Mouse (Mus musculus) liver, embryonic 13.5 days (tissue): ENCODE data around the gene Laptm5. TPM values are rescaled to one million over a fixed set of nuclear protein-coding genes. Genes with fewer than 3 reads are reported as not detected.
A peak's percentile ranks its signal among the peaks of the same experiment; 100 is the strongest.

Experiments
- ATAC-seq: fragments of 200-750 bp; cut with Nextera tagmentation; 2 replicates; pipeline ENCODE4 v1.8.0; 2017; ENCODE audit warnings: low read depth, mild to moderate bottlenecking, moderate number of reproducible peaks, moderate library complexity
- DNase-seq: peaks from one replicate; pipeline ENCODE4 v3.0.0; 2022
- H3K27ac ChIP-seq: fragments of 300-500 bp; sonication (generic); 2 replicates; pipeline ENCODE4 v1.5.1; 2015; ENCODE audit warnings: moderate library complexity, mild to moderate bottlenecking, inconsistent platforms
- H3K27me3 ChIP-seq: fragments of 300-500 bp; sonication (generic); 2 replicates; pipeline ENCODE4 v1.6.1; 2015; ENCODE audit warnings: mild to moderate bottlenecking, inconsistent platforms
- H3K36me3 ChIP-seq: fragments of 300-500 bp; sonication (generic); 2 replicates; pipeline ENCODE4 v1.6.1; 2015; ENCODE audit warnings: mild to moderate bottlenecking, inconsistent platforms
- H3K4me1 ChIP-seq: fragments of 300-500 bp; sonication (generic); replicated peaks from 2 replicates; pipeline ENCODE4 v1.6.1; 2015; ENCODE audit warnings: inconsistent platforms
- H3K4me2 ChIP-seq: fragments of 300-500 bp; sonication (generic); 2 replicates; pipeline ENCODE4 v1.6.1; 2015; ENCODE audit warnings: inconsistent platforms, mild to moderate bottlenecking, moderate library complexity
- H3K4me3 ChIP-seq: fragments of 300-500 bp; sonication (generic); replicated peaks from 2 replicates; pipeline ENCODE4 v1.5.1; 2015; ENCODE audit warnings: mild to moderate bottlenecking, inconsistent platforms
- H3K9ac ChIP-seq: fragments of 300-500 bp; sonication (generic); 2 replicates; pipeline ENCODE4 v1.6.1; 2015; ENCODE audit warnings: mild to moderate bottlenecking, inconsistent platforms
- H3K9me3 ChIP-seq: fragments of 300-500 bp; sonication (generic); replicated peaks from 2 replicates; pipeline ENCODE4 v1.6.1; 2016; ENCODE audit warnings: inconsistent platforms
- WGBS: fragments of 180-500 bp; shearing (Covaris S2); methylation state at CpG from one replicate; pipeline ENCODE4 v1.1.7; 2015; ENCODE audit not compliant: insufficient replicate concordance; 5-methylcytosine and 5-hydroxymethylcytosine counted together
- polyA plus RNA-seq: library from polyadenylated mRNA; unstranded; fragments of >200 nt; fragmentation: Nextera tagmentation; extraction: Ambion mirVana; gene quantifications from 2 replicates; pipeline ENCODE4 v1.2.1, GENCODE M21; 2015

Gene Laptm5
- polyA plus RNA-seq, 1 experiment from 2014 or later = 54.1 TPM

DNA sequence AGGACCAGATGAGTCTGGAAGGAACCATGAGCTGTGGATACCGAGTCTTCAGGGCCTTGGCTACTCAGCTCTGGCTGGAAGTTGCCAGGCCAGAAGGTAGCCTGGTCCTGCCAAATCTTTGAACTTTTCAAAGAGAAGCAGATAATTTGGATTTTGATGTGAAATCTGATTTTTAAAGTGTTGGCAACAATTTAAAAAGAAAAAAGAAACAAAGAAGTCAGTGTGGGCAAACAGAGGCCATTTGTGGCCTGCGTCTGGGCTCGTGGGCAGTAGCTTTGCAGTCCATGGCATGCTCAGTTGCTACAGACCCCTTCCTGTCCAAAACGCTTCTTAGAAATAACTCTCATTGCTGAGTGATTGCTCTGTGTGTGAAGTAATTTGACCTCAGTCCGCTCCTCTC is 31.6 kb upstream of the Laptm5 start:
- H3K27me3 ChIP-seq = 0 out of 2 replicates have a peak, but pooled peaks cover 7% of the 10 kb centered on the region
- no peak for ATAC-seq
- 60% methylated on average over 5 of the region's 5 CpGs for WGBS

DNA sequence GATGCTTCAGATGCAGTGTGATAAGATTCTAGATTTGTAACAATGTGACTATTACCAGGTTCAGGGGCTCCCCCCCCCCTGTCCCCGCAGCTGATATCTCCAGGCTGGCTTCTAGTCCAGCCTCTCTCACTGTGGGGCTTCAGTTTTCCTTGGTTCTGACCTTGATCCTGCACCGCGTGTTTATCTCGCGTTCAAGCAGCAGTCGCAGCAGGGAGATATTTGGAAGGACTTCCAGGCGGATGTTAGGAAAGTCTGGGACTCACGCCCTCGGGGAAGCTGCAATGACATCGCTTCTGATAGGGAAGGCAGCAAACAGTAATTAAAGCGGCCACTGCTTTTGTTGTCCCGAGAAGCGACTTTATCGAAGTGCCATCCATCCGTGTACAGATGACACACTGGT is 30.2 kb upstream of the Laptm5 start:
- Histone ChIP-seq H3K9ac (no peak overlapping the region), H3K27ac (no peak overlapping the region), H3K4me2 (no peak overlapping the region), H3K27me3 (no peaks in the 10 kb centered on the region), H3K4me3 (no peak overlapping the region), H3K36me3 (no peaks in the 10 kb centered on the region), H3K4me1 (0 out of 2 replicates have a peak, but pooled peaks cover 2% of the 10 kb centered on the region), H3K9me3 (no peaks in the 10 kb centered on the region)
- ATAC-seq (no peak), DNase-seq (no peak)
- WGBS = 49% methylated on average over 15 of the region's 15 CpGs

More for the DNA sequence above, 31.6 kb upstream of the Laptm5 start:
- Histone ChIP-seq H3K9ac (no peak overlapping the region), H3K4me3 (no peak overlapping the region), H3K9me3 (no peaks in the 10 kb centered on the region), H3K4me1 (0 out of 2 replicates have a peak, but pooled peaks cover 2% of the 10 kb centered on the region), H3K4me2 (no peak overlapping the region), H3K36me3 (no peaks in the 10 kb centered on the region), H3K27ac (no peak overlapping the region)
- DNase-seq = no peak

DNA sequence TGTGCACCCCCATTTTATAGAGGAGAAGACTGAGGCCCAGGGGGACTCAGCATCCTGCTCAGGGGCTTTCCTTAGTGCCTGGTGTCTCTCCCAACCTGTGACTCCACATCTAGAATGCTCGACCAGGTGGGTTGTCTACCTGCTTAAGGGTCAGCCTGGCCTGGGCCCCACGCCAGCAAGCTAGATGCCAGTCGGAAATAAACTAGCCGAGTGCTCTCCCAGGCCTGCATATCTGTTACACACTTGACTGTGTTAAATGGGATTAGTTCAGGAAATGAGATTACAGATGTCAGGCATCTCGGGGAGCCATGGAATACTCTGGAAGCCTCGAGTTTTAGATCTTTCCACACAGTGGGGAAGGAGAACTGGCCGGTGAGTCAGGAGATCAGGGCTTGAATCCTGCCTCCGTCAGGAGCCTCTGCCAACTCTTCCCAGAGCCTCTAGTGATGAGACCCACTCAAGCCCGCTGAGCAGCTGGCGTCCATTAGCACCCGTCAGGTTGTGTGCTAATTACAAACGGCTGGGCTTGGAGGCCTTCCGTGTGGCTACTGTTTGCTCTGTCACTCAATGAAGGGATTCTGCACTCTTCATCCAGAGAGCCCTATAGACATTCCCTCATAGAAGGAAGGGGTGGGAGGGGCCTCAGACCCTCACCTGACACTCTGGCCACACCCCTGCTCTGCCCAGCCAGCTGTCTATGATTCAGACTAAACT is 28.9 kb upstream of the Laptm5 start:
- WGBS = 49% methylated on average over 13 of the region's 13 CpGs
- H3K27ac ChIP-seq = no peak overlapping the region
- H3K4me3 ChIP-seq = no peak overlapping the region
- no peaks in the 10 kb centered on the region for H3K4me1 ChIP-seq
- no peaks in the 10 kb centered on the region for H3K9me3 ChIP-seq
- no peak overlapping the region for H3K4me2 ChIP-seq
- no peak for DNase-seq
- no peaks in the 10 kb centered on the region for H3K36me3 ChIP-seq
- no peak overlapping the region for H3K9ac ChIP-seq
- no peaks in the 10 kb centered on the region for H3K27me3 ChIP-seq
- no peak for ATAC-seq

DNA sequence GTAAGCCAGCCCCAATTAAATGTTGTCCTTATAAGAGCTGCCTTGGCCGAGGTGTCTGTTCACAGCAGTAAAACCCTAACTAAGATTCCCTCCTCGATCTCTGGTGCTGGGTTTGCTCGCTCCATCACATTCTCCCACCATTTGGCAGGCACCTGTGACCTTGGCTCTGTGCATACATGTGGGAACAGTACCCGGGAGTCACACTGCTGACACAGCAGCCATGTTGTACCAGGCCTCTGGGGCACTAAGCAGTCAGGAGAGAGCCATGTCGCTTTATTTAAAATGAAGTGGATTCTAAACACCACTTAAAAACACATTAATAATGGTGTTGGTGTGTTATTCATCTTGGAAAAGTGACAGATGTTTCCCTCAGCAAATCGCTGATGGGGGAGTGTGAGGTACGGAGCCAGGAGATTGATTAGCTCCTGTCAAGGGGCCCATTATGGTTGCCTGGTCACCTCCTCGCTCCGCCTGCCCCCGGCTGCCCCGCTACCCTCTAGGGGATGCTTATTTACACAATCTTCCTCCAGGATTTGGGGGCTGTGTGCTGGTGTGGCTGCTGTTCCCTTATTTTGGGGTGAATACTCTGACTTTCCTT is 25.7 kb upstream of the Laptm5 start:
- 65% methylated on average over 11 of the region's 11 CpGs for WGBS
- no peak for DNase-seq
- H3K27ac ChIP-seq = no peak overlapping the region
- ATAC-seq = no peak
- no peak overlapping the region for H3K4me2 ChIP-seq
- H3K4me3 ChIP-seq = no peak overlapping the region
- no peaks in the 10 kb centered on the region for H3K36me3 ChIP-seq
- peaks cover 9% of the 10 kb centered on the region for H3K4me1 ChIP-seq
- H3K9me3 ChIP-seq = no peaks in the 10 kb centered on the region
- no peaks in the 10 kb centered on the region for H3K27me3 ChIP-seq
- no peak overlapping the region for H3K9ac ChIP-seq

DNA sequence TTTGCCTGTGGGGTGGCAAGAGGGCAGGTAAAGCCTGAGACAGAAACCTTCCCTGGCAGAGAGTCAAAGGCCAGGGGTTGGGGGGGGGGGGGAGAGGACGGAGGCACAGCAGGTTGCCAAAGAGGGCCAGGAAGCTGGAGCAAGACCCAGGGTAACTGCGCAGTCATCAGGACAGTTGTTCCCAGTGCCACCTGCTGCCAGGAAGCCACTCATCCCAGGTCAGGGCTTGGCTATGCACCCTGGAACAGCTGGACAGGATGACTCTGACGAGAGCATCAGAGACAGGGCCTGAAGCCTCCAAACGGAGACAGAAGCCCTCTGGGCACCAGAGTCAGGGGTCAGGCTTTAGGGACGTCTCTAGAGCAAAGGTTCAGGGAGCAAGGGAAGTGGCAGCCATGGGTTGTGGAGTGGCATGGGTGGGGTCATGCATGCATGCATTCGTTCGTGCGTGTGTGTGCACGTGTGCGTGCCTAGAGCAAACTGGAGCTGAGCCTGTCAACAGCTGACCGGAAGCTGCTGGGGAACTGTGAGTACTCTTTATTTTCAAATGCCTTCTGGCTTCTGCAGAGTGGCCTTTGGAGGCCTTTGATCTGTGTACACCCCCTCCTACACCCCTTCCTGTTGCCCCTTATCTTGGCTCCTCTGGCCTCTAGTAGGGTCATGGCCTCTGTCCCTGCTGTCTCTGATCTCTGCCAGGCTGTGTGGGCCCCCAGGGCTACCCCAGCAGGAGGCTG is 23.0 kb upstream of the Laptm5 start:
- H3K9me3 ChIP-seq = no peaks in the 10 kb centered on the region
- WGBS = 32% methylated on average over 11 of the region's 11 CpGs
- H3K4me1 ChIP-seq = peaks cover 9% of the 10 kb centered on the region
- no peak overlapping the region for H3K4me2 ChIP-seq
- no peaks in the 10 kb centered on the region for H3K36me3 ChIP-seq
- no peak overlapping the region for H3K9ac ChIP-seq
- no peaks in the 10 kb centered on the region for H3K27me3 ChIP-seq
- no peak for DNase-seq
- H3K27ac ChIP-seq = no peak overlapping the region
- peak; percentile 57 for ATAC-seq
- no peak overlapping the region for H3K4me3 ChIP-seq

DNA sequence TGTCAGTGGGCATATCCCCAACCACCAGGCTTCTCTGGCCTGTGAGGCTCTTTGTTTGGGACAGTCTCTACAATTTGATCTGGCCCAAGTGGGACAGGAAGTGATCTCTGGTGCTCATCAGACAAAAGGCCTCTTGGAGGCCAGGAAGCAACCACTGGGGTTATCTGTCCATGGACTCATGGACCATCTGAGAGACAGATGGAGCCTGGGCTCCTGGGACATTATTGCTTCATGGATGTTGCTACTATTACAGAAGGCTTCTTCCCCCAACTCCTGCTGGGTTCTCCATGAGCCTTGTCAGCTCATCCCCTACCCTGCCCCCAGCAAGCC is 22.4 kb upstream of the Laptm5 start:
- Histone ChIP-seq H3K9ac (no peak overlapping the region), H3K4me3 (no peak overlapping the region), H3K4me1 (peaks cover 9% of the 10 kb centered on the region), H3K9me3 (no peaks in the 10 kb centered on the region), H3K36me3 (no peaks in the 10 kb centered on the region), H3K4me2 (no peak overlapping the region), H3K27ac (no peak overlapping the region), H3K27me3 (no peaks in the 10 kb centered on the region)
- no peak for DNase-seq
- ATAC-seq = 0 out of 2 replicates have a peak, but pooled peaks have one; percentile 10

DNA sequence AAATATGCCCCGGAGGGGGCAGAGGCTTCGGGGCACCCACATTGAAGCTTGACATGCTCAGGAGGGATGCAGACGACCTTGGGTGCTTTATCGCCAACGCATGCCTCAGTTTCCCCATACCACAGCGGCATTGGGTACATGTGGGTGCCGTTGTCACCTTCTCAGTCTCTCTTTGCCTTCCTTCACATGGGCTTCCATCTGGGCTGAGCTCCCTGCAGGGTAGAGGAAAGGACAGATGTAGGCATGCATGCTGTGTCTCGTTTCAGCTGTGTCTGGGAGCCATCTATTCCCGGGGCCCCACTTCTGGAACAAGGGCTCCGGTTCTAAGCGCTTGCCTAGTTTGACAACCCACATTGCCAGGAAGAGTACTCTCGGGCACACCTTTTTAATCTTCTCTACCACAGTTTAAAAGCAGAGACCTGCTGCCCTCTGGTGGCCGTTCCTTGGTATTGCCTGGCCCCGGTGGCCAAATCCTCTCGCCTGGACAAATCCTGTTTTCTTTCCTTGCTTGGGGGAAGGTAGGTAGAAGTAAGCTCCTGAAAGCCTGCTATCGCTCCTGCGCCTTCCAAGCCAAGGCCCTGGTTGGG is 20.8 kb upstream of the Laptm5 start:
- Histone ChIP-seq H3K9ac (no peak overlapping the region), H3K4me1 (peaks cover 9% of the 10 kb centered on the region), H3K9me3 (no peaks in the 10 kb centered on the region), H3K36me3 (no peaks in the 10 kb centered on the region), H3K4me2 (no peak overlapping the region), H3K4me3 (no peak overlapping the region), H3K27ac (no peak overlapping the region), H3K27me3 (no peaks in the 10 kb centered on the region)
- DNase-seq = no peak
- no peak for ATAC-seq
- 27% methylated on average over 17 of the region's 17 CpGs for WGBS

DNA sequence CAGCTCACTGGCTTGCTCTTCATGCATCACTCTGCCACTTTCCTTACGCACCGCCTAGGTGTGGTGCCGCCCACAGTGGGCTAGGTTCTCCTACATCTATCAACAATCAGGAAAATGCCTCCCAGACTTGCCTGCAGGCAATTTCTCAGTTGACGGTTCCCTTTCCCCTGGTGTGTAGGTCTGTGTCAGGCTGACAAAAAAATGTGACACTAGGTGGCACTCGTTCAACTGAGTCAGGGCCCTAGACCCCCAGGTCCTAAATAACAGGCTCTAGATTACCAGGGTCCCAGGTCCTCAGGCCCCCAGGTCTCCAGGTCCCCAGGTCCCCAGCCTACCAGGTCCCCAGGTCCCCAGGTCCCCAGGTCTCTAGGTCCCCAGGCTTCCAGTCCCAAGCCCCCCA is 19.2 kb upstream of the Laptm5 start:
- Histone ChIP-seq H3K27ac (no peak overlapping the region), H3K4me2 (no peak overlapping the region), H3K9ac (no peak overlapping the region), H3K27me3 (no peaks in the 10 kb centered on the region), H3K36me3 (no peaks in the 10 kb centered on the region), H3K9me3 (no peaks in the 10 kb centered on the region), H3K4me1 (peaks cover 9% of the 10 kb centered on the region), H3K4me3 (no peak overlapping the region)
- ATAC-seq (no peak), DNase-seq (no peak)
- 41% methylated on average over 5 of the region's 5 CpGs for WGBS

DNA sequence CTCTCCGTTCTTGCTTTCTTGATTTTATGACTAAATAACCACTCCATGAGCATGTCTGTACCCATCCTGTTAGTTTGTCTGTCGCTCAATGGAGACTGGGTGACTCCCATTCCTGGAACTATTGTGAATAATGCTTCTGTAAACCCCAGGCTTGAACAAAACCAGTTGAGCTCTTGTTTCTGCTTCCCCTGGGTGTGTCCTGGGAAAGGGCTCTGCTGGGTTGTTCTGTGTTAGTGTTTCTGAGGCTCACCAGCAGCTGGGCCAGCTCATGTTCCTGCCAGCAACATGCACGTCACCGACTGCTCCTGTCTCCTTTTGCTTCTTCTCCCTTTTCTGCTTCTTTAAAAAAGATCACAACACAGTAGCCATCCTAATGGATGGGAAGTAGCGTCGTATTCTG is 17.2 kb upstream of the Laptm5 start:
- Histone ChIP-seq H3K27me3 (no peaks in the 10 kb centered on the region), H3K27ac (no peak overlapping the region), H3K36me3 (no peaks in the 10 kb centered on the region), H3K9me3 (no peaks in the 10 kb centered on the region), H3K4me3 (no peak overlapping the region), H3K9ac (no peak overlapping the region), H3K4me1 (peaks cover 2% of the 10 kb centered on the region; the same call in 1 of the 2 replicates), H3K4me2 (no peak overlapping the region)
- DNase-seq (no peak), ATAC-seq (no peak)
- WGBS = 63% methylated on average over 6 of the region's 6 CpGs

DNA sequence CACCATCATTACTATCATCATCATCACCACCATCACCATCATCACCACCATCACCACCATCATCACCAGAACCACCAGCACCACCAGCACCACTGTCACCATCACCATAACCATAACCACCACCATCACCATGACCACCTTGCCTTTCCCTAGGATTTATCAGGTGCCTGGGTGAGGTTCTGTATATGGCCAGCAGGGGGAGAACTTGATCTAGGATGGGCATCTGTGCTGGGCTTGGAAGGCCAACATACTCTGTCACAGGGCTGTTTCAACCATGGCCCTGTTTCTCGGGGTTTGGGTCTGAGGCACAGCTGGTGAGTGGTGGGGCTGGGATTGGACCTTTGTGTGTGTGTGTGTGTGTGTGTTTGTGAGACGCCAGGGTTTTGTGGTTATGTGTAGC is 16.6 kb upstream of the Laptm5 start:
- ATAC-seq = no peak
- Histone ChIP-seq H3K27me3 (no peaks in the 10 kb centered on the region), H3K9me3 (no peaks in the 10 kb centered on the region), H3K4me3 (no peak overlapping the region), H3K4me1 (peaks cover 6% of the 10 kb centered on the region; the same call in 1 of the 2 replicates), H3K27ac (no peak overlapping the region), H3K4me2 (no peak overlapping the region), H3K9ac (no peak overlapping the region), H3K36me3 (no peaks in the 10 kb centered on the region)
- DNase-seq = no peak
- 46% methylated on average over 2 of the region's 2 CpGs for WGBS

DNA sequence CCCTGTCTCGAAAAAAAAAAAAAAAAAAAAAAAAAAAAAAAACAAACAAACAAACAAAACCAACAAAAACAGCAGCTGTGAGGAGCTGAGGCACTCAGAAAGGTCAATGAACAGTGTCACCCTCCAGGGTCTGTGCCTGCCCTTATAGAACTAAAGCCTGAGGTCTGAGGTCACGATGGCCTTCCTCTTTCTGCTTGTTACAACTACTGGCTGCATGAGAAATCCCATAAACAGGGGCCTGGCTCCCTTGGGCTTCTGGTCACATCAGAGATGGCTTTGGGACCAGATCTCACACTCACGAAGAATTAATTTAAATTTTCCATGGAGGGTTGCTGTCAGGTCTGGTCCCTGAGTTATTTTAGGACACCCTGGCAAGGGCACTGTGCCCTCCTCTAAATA is 13.5 kb upstream of the Laptm5 start:
- Histone ChIP-seq H3K9ac (no peak overlapping the region), H3K4me1 (peaks cover 26% of the 10 kb centered on the region), H3K4me3 (no peak overlapping the region), H3K9me3 (no peaks in the 10 kb centered on the region), H3K36me3 (no peaks in the 10 kb centered on the region), H3K27ac (no peak overlapping the region; the same call in 1 of the 2 replicates), H3K4me2 (no peak overlapping the region), H3K27me3 (no peaks in the 10 kb centered on the region)
- no peak for ATAC-seq
- DNase-seq = no peak
- 44% methylated on average over 2 of the region's 3 CpGs for WGBS
